Mouse (Mus musculus) layer of hippocampus, adult 8-10 months (tissue): Measurements from ENCODE around the gene H2al1h. TPM values are rescaled to one million over a fixed set of nuclear protein-coding genes. Genes with fewer than 3 reads are reported as not detected.
A peak's percentile ranks its signal among the peaks of the same experiment; 100 is the strongest.
"Not testable (repeated sequence)": the region's sequence is repeated elsewhere in the genome, so short reads cannot be mapped to it uniquely, and the experiment has no call there.

ENCODE experiments used
- DNase-seq, 2 experiments: peaks; one replicate each; pipeline ENCODE4 v3.0.0; 2022; ENCODE audit warnings: low spot score in 2 of 2
- total RNA-seq, 4 experiments: library from RNA; stranded (reverse); gene quantifications; 2 replicates each; pipeline ENCODE4 v1.2.4; 2022

The H2al1h gene
- not detected for total RNA-seq

DNA sequence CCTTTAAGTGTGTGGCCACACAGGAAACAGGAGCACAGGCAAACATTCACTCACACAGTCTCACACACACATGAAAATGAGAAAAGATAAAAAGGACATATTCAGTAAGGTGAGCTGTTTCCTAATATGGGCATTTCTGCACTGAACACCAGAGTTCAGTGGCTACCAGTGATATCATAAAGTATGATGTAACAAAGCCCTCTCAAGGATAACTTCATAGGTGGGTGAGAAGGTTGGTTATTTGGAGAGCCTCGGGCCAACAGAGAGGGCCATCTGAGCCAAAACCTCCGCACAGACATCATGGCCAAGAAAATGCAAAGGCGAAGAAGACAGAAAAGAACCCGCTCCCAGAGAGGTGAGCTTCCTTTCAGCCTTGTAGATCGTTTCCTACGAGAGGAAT, at the start of gene H2al1h:
Gene H2al1h, plus strand, starts transcription at position 301 of the 400 bp plus-strand sequence.
- not testable (repeated sequence) for DNase-seq

- DNase-seq: no peak
These were observed 48.1 kb upstream of the H2al1h start for GRCm38 (mm10) chrX:11273190-11273589.

DNA sequence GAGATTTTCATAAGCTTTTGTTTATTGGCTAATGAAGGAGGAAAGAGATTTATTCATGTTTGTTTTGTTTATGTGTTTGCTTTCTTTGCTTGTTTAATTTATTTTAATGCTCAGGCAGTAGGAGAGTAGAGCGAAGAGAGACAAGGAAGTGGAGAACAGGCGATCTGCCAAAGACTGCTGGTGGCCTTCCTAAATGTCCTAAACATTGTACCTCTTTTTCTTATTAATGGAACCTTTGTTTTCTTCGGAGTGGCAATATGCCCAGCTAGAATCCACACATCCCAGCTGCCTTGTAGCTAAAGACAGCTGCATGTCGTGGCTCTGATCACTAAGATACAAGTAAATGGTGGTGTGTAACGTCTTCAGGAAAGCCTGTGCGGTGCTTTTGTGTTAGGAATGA, 44.2 kb upstream of the H2al1h start:
- DNase-seq: no peak

DNA sequence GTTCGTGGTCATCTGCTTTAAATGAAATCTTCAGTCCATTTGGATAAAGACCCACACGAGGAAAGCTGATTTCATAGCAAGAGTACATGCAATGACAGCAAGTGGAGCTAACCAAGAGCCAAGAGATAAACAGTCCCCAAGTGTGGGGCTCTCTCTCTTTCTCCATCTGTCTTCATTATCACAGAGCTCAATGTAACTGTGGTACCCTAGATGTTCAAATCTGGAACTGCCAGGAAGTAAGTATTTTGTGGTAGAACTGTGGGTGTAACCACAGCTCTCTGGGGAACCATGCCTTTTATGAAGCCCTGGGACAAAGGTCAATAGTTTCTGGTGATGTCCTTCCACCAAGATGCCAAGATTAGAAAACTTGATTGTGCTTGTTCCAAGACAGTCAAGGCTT, 40.6 kb upstream of the H2al1h start:
- DNase-seq: no peak

GRCm38 (mm10) chrX:11288306-11288882, 32.9 kb upstream of the H2al1h start:
- DNase-seq: no peak

DNA sequence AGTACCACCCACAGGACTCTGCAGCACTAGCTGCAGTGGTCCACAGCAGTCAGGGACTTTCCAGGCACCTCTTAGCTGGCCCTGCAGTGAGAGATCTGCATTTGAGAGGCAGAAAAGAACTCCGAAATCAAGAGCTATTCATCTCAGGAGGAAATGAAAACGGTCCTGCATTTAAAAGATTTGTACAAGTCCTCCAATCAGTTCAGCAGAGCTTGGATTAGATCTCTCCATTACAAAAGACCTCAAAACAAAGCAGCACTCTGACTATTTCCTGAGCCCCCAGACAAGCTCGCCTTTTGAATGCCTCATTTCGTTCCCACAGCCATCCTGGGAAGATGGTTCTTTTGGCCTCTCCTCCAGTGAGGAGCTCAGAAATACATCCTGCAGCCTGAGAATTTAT, 32.0 kb upstream of the H2al1h start:
- DNase-seq: no peak

DNA sequence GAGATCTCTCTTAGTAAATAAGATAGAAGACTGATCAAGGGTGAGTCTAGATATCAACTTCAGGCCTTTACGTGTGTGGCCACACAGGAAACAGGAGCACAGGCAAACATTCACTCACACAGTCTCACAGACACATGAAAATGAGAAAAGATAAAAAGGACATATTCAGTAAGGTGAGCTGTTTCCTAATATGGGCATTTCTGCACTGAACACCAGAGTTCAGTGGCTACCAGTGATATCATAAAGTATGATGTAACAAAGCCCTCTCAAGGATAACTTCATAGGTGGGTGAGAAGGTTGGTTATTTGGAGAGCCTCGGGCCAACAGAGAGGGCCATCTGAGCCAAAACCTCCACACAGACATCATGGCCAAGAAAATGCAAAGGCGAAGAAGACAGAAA, 22.3 kb upstream of the H2al1h start, which contains the start of gene H2al1a:
Gene H2al1a, plus strand, starts transcription at position 301 of the 400 bp plus-strand sequence.
- not testable (repeated sequence) for DNase-seq

GRCm38 (mm10) chrX:11302132-11302531, 19.2 kb upstream of the H2al1h start, which contains the start of gene H2al1b:
Gene H2al1b (plus strand): TSS chrX:11302432.
- not testable (repeated sequence) for DNase-seq

DNA sequence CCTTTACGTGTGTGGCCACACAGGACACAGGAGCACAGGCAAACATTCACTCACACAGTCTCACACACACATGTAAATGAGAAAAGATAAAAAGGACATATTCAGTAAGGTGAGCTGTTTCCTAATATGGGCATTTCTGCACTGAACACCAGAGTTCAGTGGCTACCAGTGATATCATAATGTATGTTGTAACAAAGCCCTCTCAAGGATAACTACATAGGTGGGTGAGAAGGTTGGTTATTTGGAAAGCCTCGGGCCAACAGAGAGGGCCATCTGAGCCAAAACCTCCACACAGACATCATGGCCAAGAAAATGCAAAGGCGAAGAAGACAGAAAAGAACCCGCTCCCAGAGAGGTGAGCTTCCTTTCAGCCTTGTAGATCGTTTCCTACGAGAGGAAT, 15.9 kb upstream of the H2al1h start, which contains the start of gene H2al1c:
Gene H2al1c, plus strand, starts transcription at position 301 of the 400 bp plus-strand sequence.
- DNase-seq: not testable (repeated sequence)

DNA sequence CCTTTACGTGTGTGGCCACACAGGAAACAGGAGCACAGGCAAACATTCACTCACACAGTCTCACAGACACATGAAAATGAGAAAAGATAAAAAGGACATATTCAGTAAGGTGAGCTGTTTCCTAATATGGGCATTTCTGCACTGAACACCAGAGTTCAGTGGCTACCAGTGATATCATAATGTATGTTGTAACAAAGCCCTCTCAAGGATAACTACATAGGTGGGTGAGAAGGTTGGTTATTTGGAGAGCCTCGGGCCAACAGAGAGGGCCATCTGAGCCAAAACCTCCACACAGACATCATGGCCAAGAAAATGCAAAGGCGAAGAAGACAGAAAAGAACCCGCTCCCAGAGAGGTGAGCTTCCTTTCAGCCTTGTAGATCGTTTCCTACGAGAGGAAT, 12.8 kb upstream of the H2al1h start, which contains the start of gene H2al1d:
Gene H2al1d, plus strand, starts transcription at position 301 of the 400 bp plus-strand sequence.
- not testable (repeated sequence) for DNase-seq

GRCm38 (mm10) chrX:11311634-11312033, 9.7 kb upstream of the H2al1h start, which contains the start of gene H2al1e:
Gene H2al1e (plus strand): TSS chrX:11311934.
- DNase-seq: not testable (repeated sequence)

- not testable (repeated sequence) for DNase-seq
These were observed 6.4 kb upstream of the H2al1h start, which contains the start of gene H2al1f for GRCm38 (mm10) chrX:11314858-11315257. Gene H2al1f (plus strand): TSS chrX:11315158.

DNA sequence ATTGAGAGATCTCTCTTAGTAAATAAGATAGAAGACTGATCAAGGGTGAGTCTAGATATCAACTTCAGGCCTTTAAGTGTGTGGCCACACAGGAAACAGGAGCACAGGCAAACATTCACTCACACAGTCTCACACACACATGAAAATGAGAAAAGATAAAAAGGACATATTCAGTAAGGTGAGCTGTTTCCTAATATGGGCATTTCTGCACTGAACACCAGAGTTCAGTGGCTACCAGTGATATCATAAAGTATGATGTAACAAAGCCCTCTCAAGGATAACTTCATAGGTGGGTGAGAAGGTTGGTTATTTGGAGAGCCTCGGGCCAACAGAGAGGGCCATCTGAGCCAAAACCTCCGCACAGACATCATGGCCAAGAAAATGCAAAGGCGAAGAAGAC, 3.3 kb upstream of the H2al1h start, which contains the start of gene H2al1g:
Gene H2al1g, plus strand, starts transcription at position 301 of the 400 bp plus-strand sequence.
- not testable (repeated sequence) for DNase-seq

DNA sequence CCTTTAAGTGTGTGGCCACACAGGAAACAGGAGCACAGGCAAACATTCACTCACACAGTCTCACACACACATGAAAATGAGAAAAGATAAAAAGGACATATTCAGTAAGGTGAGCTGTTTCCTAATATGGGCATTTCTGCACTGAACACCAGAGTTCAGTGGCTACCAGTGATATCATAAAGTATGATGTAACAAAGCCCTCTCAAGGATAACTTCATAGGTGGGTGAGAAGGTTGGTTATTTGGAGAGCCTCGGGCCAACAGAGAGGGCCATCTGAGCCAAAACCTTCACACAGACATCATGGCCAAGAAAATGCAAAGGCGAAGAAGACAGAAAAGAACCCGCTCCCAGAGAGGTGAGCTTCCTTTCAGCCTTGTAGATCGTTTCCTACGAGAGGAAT, 3.1 kb downstream of the H2al1h start, which contains the start of gene H2al1i:
Gene H2al1i, plus strand, starts transcription at position 301 of the 400 bp plus-strand sequence.
- not testable (repeated sequence) for DNase-seq

DNA sequence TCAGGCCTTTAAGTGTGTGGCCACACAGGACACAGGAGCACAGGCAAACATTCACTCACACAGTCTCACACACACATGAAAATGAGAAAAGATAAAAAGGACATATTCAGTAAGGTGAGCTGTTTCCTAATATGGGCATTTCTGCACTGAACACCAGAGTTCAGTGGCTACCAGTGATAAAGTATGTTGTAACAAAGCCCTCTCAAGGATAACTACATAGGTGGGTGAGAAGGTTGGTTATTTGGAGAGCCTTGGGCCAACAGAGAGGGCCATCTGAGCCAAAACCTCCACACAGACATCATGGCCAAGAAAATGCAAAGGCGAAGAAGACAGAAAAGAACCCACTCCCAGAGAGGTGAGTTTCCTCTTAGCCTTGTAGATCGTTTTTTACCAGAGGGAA, 6.2 kb downstream of the H2al1h start, which contains the start of gene H2al1j:
Gene H2al1j, plus strand, starts transcription at position 301 of the 400 bp plus-strand sequence.
- DNase-seq: not testable (repeated sequence)

GRCm38 (mm10) chrX:11345762-11346161, 24.5 kb downstream of the H2al1h start:
- DNase-seq: peak in 1 of 2 experiments; percentile 21

- DNase-seq: no peak
These were observed 25.5 kb downstream of the H2al1h start for GRCm38 (mm10) chrX:11346756-11347155.

GRCm38 (mm10) chrX:11360823-11361222, 39.5 kb downstream of the H2al1h start:
- DNase-seq: no peak

DNA sequence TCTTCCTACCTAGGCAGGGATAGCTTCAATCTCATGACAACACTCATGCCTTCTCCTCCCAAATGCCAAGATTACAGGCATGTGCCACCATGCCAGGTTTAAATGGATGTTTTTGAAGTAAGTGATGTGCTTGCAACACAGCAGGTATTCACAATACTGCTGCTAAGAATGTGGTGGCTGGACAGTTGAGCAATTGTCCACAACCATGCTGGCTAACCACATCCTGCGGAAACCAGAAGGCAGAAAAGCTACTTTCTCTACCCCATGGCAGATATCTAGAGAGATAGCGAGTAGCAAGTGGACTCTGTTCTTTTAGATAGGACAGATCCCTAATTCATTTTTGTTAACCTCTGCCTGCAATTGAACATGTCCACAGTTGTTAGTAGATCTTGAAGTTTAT, 40.0 kb downstream of the H2al1h start:
- DNase-seq: no peak

- DNase-seq: no peak
These were observed 42.6 kb downstream of the H2al1h start for GRCm38 (mm10) chrX:11363890-11364289.

DNA sequence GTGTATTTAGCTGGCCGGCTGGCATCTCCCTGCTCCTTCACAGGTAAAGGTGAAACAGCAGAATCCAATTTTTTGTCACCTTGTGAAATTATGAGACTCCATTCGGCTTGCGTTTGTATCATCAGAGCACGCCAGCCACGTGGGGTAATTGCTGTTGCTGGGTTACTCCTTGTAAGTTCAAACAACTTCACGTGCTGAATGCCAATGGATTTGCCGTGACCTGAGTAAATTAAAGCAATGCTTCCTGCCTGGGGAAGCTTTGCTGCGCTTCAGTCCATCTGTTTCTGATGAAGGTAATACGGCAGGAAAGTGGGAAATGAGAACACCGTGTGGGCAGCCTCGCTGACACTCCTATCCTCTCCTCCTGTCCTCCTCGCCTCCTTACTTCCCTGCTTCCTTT, 43.9 kb downstream of the H2al1h start:
- no peak for DNase-seq
